Mouse (Mus musculus) mature B cell (primary cell): ENCODE results near the gene Insrr.

Source experiments
- in situ Hi-C: fragments of 300-500 bp; cut with MboI; formaldehyde crosslinking; loops from 2 replicates; pipeline ENCODE4 v1.14.3; 2019

Insrr gene

DNA sequence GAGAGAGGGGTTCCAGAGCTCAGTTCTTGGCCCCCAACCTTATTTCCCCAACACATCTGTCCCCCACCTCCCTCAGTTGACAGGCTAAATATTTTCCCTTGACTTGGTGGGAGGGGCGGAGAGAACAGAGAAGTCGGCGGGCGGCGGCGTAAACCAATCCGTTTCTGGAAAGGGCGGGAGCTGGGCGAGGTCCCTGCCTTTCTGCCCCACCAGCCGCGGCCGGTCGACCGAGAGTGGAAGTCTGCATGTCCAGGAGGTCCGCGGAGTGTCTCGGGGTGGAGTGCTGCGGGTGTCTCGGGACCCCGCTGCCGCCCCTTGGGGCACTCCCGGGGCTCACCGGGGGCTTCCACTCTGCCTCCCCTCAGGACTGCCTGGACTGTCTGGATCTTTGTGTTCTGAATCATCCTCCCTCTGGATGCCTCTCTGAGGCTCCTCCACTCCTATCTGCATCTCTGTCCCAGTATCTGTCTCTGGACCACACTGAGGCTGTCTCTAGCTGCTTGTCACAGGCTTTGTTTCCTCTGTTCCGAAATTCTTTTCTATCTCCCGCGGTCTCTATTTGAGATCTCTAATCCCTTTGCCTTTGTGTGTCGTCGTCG is at the start of gene Insrr:
TSS of gene Insrr (plus strand) at position 216 of the 599 bp plus-strand sequence.
- in situ Hi-C loops: no loop called here

DNA sequence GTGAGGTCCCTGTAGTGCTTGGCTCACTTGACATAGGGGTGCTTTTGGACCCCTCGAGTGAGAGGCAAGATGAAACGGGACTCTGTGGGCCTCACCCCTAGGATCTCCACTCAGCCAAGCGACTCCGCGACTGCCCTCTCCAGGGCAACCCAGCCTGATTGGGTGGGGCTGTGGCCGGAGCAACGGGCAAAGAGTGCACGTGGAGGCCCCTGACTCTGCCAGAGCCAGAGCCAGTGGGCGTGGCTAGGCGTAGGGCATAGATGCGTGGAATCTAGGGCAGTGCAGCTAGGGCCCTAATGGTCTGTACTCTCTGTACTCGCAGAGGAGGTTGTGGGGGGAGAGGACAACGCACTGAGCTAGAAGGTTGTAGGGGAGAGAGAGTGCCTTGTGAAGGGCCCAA is 48.3 kb upstream of the Insrr start, which contains the start of gene Lrrc71:
TSS of gene Lrrc71 (minus strand) at position 195 of the 400 bp plus-strand sequence.
- in situ Hi-C loops: no loop called here

DNA sequence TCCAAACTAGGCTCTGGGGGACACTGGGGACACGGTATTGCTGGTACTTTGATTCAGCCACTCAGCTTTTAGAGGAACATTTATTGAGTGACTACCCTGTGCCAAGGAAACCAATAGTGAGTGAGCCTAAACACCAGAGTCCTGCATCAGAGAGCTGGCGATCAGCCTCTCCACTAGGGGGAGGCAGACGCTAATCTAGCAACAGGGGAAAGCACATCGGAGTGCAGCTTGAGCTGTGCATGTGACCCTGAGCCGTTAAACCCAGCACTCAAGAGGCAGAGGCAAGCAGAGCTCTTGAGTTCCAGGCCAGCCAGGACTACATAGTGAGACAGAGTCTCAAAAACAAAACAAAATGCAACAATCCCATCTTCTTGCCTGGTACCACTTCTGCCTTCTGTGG is 47.7 kb upstream of the Insrr start:
- in situ Hi-C loops: no loop called here

DNA sequence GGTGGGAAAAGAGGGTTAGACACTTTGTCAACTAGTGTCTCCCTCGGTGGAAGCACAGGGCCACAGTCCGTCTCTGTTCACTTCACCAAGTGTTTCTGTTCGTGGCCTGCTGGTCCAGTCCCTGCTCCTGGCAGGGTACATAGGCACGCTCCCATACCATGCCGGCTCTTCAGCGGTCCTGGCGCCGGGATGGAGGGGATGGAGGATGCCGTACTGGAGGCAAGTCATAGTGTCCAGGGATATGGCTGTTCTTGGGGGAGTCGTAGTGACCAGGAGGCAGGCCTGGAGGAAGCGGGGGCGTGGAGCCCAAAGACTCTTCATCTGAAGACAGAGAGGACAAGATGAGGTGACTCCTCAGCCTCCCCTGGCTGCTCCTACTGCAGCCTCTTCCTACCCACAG is 46.8 kb upstream of the Insrr start:
- in situ Hi-C loops: no loop called here

DNA sequence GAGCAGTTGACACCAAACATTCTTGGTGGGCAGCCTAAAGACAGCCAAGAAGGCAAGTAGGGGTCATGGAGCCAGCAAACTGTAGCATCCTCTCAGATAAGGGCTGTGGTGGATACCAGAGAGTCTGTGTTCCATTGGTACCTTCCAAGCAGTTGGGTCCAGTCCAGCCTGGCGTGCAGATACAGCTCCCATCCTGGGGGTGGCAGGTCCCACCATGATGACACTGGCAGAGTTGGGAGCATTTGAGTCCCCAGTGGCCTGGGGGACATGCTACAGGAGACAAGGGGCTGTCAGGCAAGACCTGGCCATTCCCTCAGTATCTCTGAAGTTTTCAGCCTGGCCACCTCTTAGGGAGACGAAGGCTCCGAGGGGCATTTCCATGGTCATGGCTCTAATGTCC is 44.2 kb upstream of the Insrr start:
- in situ Hi-C loops: no loop called here

DNA sequence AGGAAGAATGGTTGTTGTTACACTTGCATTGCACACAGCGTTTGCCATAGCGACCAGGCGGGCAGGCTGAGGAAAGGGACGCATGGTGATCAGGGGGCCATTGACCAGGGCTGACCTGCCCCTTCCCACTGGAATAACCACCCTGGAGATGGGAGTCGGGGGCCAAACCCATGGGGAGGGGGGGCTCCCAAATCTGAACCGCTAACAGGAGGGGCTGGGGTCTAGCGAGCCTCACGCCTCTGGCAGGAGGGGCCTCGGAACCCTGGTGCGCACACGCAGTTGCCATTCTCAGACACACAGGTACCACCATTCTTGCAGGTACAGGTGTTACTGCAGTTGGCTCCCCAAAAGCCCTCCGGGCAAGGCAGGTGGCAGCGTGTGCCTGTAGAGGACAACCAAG is 42.9 kb upstream of the Insrr start:
- in situ Hi-C loops: no loop called here

DNA sequence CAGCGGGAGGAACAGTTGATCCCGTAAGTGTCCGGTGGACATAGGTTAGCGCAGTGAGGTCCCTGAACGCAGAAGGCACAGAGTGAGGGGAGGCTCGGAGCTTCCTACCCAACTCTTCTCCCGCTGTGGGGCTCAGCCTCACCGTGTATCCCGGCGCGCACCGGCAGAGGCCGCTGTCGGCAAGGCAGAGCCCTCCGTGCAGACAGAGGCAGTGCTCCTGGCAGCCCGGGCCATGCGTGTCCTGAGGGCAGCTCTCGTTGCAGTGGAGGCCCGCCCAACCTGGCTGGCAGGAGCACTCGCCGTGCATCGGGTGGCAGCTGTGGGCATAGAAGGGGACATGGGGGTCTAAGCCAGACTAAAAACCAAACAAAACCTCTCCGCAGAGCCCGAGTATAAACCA is 40.8 kb upstream of the Insrr start:
- in situ Hi-C loops: no loop called here

DNA sequence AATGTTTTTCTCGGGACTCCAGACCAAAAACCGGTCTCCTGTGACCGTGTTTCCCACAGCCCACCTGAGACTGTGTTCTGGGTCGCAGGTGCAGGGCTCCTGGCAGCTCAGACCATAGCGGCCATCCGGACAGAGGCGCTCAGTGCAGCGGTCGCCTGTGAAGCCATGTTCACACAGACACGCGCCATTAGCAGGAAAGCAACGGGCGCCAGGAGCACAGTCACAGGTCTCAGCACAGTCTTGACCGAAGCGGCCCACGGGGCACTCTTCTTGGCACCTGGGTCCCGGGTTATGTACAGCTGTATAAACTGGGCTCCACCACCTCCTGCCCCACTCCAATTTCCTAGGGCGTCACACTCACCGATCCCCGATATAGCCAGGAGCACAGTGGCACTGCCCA is 40.3 kb upstream of the Insrr start:
- in situ Hi-C loops: no loop called here

DNA sequence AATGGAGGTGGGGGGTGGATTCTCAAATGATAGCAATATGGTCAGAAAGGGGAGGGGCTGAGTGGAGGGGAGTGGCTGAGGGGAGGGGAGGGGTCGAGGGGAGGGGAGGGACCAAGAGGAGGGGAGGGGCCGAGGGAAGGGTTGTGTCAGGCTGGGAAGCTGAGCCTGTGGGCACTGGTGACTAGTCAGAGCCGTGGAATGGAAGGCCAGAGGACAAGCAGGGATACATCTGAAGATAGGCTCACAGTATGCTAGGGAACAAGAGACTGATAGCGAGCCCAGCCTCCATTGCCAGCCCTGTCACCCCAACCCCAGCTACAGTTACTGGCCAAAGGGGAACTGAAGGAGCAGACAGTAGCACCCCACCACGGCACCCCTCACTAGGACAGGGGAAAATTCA is 38.1 kb upstream of the Insrr start:
- in situ Hi-C loops: no loop called here

DNA sequence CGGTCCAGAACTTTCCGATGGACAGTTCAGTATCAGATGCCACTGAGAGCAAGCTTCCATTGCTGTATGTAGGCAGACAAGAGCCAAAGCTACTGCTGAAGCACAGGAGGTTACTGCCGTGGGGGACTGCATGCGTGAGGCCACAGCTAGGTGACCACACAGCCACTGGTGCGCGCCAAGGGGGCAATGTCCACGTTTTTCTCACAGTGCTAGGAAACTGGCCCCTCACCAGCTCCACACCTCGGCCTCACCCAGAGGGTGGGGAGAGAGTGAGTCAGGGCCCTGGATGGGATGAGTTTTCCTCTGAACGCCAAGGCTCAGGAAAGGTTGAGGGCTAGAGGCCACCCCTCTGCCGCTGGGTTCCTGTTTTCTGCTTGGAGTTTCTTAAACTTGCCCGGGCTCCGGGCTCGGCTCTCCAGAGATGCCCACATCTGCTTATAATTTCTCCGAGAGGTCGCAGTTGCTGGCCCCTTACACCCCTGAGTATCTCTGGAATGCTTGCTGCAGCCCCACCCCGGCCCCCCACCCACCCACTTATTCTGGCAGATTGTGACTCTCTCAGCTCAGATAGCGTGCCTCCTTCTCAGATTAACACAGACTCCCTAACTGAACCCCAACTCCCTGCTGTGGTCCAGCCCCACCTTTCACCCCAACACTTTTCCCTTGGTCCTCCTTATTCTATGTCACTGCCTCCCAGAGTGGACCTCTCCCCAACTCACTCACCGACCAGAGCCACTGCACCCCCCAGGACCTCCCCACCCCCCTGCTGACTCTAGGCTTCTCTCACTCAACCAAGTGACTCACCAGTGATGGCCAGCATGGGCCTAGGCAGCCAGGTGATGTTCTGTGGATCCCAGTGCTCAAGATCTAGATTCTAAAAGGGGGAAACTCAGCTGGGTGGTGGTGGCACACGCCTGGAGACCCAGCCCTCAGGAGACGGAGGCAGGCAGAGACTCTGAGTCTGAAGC is 35.1 kb upstream of the Insrr start:
- in situ Hi-C loops: no loop called here

DNA sequence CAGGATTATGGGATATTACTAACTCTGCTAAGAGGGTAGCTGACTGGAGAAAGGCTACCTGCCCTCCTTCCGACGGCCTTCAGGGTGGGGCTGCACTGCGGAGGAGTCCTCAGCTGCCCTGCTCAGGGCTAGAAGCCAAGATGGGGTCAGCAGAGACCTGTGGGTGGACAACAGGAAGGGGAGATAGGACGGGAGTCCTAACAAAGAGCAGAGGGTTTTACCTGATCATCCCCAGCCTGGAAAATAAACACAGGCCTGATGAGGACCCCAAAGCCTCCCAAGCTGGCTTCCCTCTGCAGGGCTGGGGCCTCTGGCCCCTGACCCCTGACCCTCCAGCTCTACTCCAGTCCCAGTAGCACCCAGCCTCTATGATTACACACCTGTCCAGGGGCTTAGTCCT is 33.5 kb upstream of the Insrr start:
- in situ Hi-C loops: no loop called here

DNA sequence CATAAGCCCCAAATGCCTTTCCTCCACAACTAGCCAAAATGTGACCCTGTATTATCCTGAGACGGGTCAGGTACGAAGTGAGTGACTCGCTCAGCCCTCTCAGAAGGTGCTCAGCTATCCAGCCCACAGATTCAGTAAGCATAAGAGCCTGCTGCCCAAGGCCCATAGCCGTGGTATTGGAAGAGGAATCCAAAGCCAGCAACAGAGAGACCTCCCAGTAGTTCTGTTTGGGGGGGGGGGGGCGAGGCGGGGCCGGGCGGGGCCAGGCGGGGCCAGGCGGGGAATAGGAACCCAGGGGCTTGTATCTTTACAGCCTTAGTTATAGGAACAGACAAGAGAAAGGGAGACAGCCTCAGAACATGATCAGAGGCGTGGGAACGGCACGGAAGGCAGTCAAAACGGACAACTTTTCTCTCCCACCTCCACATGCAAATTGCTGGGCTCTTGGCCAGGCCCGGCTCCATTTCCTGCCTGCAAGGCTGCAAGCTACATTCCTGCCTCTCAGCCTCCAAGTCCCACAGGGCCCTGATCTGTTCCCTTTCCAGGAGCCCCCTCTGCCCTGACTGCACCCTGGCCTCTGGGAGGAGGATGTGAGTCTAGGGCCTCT is 33.0 kb upstream of the Insrr start:
- in situ Hi-C loops: no loop called here

DNA sequence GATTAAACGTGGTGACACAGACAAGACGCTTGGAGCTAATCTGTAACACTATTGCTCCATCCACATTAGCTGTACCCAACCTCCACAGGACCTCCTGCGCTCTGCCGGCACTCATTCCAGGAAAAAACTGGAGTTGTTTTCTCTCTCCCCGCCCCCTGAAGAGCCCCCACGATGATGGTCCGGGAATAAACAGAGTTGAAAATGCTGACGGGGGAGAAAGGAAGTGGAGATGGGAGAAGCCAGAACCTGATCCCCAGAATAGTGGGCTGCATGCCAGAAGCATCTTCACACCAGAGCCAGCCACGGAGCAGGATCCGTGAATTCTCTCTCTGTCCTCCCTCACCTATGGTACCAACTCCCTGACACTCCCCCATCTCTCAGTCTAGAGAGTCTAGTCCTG is 32.2 kb upstream of the Insrr start:
- in situ Hi-C loops: no loop called here

DNA sequence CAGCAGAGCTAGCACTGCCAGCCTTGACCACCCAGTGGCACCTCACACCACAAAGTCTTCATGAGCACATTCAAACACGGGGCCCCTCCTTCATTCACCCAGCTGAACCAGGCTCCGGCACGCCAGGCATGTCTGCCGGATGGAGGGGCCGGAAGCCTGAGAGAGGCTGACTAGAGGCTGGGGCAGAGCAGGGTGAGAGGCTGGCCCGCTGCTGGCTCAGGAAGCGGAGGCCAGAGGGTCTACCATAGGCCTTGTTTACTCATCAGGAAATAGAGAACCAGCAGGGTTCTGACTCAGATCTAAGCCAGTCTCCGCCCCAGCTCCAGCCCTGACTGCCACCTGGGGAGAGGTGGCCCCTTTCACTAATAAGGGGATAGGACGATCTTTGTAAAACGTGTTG is 31.7 kb upstream of the Insrr start:
- in situ Hi-C loops: no loop called here

DNA sequence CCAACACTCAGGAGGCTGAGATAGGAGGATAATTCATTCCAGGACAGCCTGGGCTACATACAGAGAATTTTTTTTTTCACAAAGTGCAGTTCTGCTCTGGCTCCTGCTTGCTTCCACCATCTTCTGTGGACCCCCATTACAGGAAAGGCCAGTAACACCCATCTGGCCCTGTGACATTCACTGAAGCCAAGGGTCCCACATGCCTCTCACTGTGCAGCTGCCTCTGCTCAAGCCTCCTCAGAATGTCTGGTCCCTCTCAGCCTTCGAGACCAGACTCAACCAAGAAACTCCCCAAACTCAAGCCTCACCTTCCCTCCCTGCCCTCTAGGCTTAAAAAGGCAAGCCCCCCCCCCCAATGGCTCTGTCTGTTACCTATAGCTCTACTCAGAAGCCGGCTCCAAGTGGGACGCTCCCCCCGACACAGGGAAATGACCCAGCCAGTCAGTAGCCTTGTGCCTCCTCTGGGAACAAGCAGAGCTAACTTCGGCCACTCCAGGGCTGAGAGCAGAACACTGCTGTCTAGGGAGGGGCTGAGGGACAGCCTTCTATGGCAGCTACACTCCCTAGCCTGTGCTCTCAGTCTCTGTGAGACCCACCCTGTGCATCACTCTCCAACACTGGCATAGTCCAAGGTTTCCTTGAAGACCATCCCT is 31.0 kb upstream of the Insrr start:
- in situ Hi-C loops: no loop called here

DNA sequence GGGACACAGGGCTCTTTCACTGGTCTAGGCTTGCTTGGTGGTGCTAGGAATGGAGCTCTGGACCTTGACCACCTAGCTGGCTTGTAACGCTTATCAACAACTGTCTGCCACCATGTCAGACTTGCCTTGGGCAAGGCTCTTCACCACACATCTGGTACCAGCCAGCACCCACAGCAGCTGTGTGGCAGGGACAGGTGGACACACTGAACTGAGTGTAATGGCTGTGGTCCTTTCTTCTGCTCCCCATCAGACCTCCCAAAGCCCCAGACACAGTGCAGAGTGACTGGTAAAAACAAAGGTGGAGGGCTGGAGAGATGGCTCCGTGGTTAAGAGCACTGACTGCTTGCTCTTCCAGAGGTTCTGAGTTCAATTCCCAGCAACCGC is 30.5 kb upstream of the Insrr start:
- in situ Hi-C loops: no loop called here

DNA sequence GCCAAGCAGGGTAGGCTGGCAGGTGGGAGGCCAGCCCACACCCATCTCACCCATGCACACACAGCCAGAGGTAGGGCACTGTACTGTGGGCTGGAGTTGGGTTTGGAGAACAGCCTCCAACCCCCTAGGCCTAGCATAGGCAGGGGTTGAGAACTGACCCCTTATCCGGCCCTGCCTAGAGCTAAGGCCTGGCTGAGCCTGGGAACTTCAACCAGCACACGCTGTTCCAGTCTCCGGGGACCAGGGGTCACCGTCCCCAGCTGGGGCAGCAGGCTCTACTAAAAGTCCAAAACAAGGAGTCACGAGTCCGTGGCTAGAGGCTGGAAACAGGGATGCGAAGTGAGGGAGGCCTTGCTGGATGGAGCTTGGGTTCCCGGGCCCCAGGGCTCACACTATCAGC is 29.0 kb upstream of the Insrr start:
- in situ Hi-C loops: no loop called here

DNA sequence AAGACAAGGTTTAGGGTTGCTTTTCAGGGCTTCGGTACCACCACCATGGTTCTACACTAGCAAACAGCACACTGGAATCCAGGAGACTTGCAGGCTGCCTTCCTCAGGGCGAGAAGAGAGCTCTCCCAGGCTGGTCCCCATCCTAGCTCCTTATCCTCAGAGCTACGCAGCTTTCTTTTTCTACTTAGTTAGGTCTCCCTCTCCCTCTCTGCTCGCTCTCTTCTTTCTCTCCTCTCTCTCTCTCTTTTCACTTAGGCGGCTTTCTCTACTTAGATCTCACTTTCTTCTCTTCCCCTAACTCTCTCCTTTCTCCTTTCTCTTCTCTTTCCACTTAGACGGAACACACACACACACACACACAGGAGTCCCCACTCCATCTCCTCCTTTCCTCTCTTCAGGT is 28.3 kb upstream of the Insrr start:
- in situ Hi-C loops: no loop called here

DNA sequence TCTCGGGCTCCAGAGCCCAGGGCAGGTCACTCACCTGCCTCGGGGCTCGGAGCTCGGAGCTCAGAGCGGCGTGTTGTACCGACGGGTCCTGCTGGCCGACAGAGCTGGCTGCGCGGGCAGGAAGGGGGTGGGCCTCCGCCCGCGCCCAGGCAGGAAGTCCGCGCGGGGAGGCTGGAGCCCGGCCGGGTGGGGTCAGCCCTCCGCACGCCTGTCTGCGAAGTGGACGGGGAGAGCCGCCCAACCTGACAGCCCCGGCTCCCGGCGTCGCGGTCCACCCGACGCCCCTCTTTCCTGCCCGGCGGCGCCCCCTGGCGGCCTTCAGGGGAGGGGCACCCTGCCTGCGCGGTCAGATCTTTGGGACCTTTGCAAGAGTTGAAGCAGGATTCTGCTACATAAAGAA is 27.9 kb upstream of the Insrr start:
- in situ Hi-C loops: no loop called here

DNA sequence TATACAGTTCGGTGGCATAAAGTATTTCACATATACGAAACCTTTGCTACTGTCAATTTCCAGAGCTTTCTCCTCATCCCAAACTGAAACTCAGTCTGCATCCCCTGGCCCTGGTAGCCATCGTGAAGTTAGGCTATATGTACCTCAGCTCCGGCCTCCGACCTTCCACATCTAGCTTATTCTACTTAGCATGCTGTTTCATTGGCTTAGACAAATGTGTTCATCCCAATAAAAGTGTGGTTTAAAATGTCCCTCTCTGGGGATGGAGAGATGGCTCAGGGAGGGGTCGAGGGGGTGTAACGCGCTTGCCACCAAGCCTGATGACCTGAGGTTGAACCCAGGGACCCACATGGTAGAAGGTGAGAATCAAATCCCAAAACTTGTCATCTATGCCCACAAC is 27.2 kb upstream of the Insrr start:
- in situ Hi-C loops: no loop called here

DNA sequence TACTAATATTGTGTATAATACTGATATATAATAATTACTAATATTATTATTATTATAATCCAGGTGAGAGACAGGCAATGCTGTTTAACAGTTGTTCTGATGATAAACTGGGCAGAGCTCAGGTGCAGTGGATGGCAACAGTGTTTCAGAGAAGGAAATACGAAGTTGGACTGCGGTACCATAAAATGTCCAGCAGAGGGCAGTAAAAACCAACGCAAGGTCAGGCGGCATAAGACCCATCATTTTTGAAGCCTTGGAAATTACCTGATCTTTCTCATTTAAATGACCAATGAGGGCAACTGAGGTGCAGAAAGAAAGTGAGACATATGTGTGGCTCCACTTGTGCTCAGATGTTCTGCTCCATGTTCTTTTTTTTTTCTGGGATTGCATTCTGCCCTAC is 26.5 kb upstream of the Insrr start:
- in situ Hi-C loops: no loop called here

DNA sequence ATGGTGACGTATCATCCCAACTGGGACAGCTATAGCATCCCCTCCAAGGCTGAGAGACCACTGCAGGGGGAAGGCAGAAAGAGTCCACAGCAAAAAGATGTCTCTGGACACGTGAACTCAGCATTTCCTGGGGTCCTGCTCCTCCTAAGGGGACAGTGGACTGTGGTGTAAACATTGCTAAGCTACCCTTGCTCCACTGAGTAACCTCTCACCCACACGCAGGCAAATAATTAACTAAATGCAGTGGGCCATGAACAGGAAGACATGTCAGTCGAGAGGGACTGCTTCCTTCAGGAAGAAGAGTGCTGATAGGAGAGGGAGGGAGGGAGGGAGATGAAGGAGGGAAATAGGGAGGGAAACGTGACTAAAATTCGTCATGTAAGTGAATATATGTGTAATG is 25.7 kb upstream of the Insrr start:
- in situ Hi-C loops: no loop called here

DNA sequence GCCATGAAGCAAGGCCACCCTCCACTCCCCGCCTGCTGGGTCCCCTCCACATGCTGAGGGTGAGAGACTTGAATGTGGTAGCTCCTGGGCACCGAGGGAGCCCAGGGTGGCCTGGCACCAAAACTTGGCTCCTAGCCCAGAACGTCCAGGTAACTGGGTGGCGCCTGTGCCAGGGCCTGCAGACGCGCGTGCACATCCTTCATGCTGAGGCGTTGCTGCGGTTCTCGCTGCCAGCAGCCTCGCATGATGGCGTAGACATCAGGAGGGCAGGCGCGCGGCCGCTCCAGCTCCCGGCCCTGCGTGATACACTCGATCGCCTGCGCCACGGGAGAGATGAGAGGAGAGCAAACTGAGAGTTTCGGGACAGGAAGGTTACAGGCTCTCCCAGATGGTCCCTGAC is 18.5 kb upstream of the Insrr start:
- in situ Hi-C loops: no loop called here
